Mouse (Mus musculus) central nervous system, embryonic 11.5 days (tissue): ENCODE measurements around the gene Afdn. TPM values are rescaled to one million over a fixed set of nuclear protein-coding genes. Genes with fewer than 3 reads are reported as not detected.

Experiments
- polyA plus RNA-seq: library from polyadenylated mRNA; depleted of rRNA; stranded (reverse); fragments of >200 nt; gene quantifications from 2 replicates; pipeline ENCODE4 v1.2.3, GENCODE M21; 2012; rRNA removed

Afdn gene
- polyA plus RNA-seq = 87.1 and 137 TPM in 2 replicates

DNA sequence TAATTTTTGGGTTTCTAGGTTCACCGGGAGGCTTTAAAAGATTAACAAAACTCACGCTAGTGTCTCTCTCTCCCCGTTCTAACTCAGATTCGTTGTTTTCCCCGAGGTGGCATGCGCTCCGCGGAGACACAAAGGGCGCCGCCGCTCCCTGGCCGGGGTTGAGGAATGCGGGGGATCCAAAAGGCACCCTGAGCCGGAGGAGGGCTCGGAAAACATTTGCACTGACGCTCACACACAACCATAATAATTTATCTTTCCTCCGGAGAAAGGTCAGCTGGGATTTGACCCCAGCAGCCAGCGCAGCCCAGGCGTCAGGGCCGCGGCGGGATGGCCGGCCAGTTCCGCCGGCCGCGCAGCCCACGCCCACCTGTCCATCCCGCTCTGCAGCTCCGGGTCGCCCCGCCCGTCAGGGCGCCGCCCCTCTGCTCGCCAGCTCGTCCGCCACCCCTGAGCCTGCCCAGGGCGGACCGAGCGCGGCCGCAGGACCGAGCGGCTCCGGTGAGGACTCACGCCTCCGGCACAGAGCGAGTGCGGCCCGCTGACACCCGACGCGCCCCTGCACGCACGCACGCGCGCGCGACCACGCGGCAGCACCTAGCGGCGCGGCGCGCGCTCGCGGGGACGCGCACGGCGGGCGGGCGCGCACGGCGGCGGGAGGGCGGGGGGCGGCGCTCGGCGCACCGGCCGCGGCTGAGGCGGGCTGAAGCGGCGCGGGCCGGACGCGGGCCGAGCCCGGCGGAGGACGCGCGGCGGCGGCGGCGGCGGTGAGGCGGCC, at the start of gene Afdn:
Afdn (plus strand) TSS at position 687 of the 775 bp plus-strand sequence.

DNA sequence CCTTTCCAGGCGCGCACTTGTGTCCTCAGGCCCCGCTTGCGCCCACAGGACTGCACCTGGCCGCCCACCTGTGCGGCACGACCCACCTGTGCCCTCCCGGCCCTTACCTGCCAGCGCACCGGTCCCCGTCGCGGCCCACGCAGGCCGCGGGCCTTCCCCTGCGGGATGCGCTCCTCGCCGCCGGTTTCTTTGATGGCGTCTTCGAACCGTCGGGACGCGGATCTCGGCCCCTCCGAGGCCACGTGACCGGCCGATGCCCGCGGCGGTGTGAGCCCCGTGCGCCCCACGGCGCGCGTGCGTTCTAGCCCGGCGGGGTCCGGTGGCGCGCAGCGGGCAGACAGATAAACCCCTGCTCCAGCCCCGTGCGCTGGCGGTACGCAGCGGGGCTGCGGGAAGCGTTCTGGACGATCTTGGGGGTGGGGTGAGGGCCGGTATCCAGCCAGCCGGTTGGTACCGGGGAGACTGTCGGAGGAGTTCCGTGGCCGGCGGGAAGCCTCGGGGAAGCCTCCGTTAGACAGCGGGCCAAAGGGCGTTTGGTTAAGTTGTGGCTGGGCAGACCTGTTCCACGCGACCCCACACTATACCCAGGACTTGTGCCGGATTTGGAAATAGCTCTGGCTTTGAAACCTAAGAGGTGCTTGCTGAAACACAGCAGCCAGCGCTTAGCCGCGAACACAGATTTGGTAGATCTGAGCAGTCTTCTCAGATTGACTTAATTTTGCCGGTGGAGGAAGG, 1.0 kb downstream of the Afdn start, which contains the start of gene Tcte2:
Tcte2 (minus strand) TSS at position 647 of the 735 bp plus-strand sequence.

GRCm38 (mm10) chr17:13948073-13948472, 187.7 kb downstream of the Afdn start, which contains the start of gene Gm7168:
TSS of gene Gm7168 (plus strand) at chr17:13948373.

Other genes starting within 250 kb of the Afdn start
- gene Tcte2, start 1.3 kb downstream of the Afdn start, polyA plus RNA-seq = 7.1 and 8.7 TPM in 2 replicates
- gene Gm7168, start 187.8 kb downstream of the Afdn start, polyA plus RNA-seq = 0.05 TPM in 1 of 2 replicates, not detected in the other
- gene Gm7356, start 243.2 kb downstream of the Afdn start, polyA plus RNA-seq = not detected in 2 replicates